Mouse (Mus musculus) skeletal muscle tissue, postnatal 0 days (tissue): ENCODE results near the gene Adpgk. TPM values are rescaled to one million over a fixed set of nuclear protein-coding genes. Genes with fewer than 3 reads are reported as not detected.

Experiments
- polyA plus RNA-seq: library from polyadenylated mRNA; unstranded; fragments of >200 nt; fragmentation: Nextera tagmentation; extraction: Ambion mirVana; gene quantifications from 2 replicates; pipeline ENCODE4 v1.2.1, GENCODE M21; 2015

Adpgk gene
- 9.6 and 12.7 TPM in 2 replicates for polyA plus RNA-seq

DNA sequence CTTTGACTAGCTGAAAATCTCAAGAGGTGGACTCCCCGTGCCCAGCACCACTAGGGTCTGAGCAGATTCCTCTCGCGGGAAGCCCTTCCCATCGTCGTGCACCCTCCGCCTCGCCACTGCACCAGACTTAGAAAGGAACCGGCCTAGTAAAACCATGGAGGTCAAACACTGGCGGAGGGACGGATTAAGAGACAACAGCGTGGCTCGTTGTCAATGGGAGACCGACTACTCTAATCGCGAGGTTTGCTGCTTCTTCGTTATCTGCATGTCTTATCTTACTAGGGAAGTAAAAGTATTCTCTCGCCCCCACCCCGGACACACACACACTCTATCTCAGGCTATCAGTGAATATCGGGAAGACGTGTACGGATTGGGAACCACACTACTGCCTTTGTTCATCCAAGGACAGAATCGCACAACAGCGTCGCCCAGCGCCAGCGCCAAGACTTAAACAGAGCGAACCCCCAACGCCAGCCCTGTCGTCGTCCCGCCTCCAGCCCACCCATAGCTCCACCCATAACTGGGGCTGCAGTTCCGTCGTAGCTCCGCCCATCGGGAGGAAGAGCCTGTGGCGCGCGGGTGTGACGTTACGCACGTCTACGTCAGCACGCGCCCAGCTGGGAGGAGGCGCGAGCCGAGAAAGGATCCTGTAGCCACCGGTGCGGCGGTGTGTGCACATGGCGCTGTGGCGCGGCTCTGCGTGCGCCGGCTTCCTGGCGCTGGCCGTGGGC lies at the start of gene Adpgk:
TSS of gene Adpgk (plus strand) at position 602 of the 731 bp plus-strand sequence.

DNA sequence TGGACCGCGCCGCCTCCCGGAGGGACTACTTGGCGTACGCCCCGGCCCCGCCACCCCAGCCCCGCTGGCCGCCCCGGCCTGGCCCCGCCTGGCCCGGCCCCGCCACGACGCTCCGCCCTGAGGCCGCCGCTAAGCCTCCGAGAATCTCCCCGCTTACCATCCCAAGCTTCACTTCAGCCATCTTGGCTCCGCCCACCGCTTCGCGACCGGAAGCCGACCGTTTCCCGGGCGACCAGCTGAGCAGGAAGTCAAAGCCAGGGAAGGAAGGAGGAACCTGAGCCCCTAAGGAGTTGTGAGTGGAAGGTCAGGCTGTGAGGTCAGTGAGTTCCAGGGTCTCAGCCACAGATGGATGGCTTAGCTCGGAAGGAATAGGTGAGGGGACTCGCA lies 61.9 kb downstream of the Adpgk start, which contains the start of gene Bbs4:
TSS of gene Bbs4 (minus strand) at position 256 of the 387 bp plus-strand sequence.

Other genes with a start within 250 kb of the Adpgk start
- gene Bbs4, start 62.0 kb downstream of the Adpgk start, polyA plus RNA-seq: 4.7 and 5.8 TPM in 2 replicates
- 10.7 and 11.5 TPM in 2 replicates for gene Arih1, start 195.1 kb downstream of the Adpgk start, polyA plus RNA-seq
- gene Hexa, start 248.0 kb downstream of the Adpgk start, polyA plus RNA-seq: 42.6 and 55.5 TPM in 2 replicates
- 0.22 and 0.60 TPM in 2 replicates for gene Tmem202, start 248.3 kb downstream of the Adpgk start, polyA plus RNA-seq